Mouse (Mus musculus) cerebellum, adult 2 months (tissue): Measurements from ENCODE around the gene Stk10.

Experiments
- CTCF ChIP-seq: fragments of 200-500 bp; IDR thresholded peaks from 2 replicates; pipeline ENCODE4 v1.5.1; 2011; ENCODE audit warnings: low read depth, mild to moderate bottlenecking, control low read depth, low read length, moderate library complexity, borderline replicate concordance; ENCODE audit not compliant: insufficient read depth
- POLR2A ChIP-seq: fragments of 200-500 bp; IDR thresholded peaks from 2 replicates; pipeline ENCODE4 v1.6.1; 2011; ENCODE audit warnings: low read length, control low read depth, borderline replicate concordance; ENCODE audit not compliant: insufficient read depth

DNA sequence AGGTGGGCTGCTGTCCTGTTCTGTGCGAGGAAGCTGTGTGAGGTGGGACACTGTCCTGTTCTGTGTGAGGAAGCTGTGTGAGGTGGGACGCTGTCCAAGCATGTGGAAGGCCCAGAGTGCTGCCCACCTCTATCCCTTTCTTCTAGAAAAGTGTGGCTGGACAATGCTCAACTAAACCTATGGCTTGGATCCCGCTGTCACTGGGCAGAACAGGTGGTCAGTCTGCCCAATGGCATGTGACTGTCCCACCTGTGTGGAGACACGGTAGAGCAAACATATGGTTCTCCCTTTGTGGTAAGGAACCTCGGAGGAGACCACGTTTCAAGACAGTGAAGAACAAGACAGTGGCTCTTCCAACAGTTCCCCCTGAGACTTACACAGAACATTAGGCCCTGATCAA, 94.8 kb downstream of the Stk10 start:
- TF ChIP-seq POLR2A, result no peak
- no peak for TF ChIP-seq CTCF
